Mouse (Mus musculus) ES-Bruce4 (cell line): ENCODE data around the gene Limd1.

Experiments used
- CTCF ChIP-seq: IDR thresholded peaks from one replicate; pipeline ENCODE4 v1.8.1; 2011; ENCODE audit warnings: low read depth, low read length
- POLR2A ChIP-seq: IDR thresholded peaks from one replicate; pipeline ENCODE4 v1.8.1; 2011; ENCODE audit warnings: low read length; ENCODE audit not compliant: insufficient read depth

DNA sequence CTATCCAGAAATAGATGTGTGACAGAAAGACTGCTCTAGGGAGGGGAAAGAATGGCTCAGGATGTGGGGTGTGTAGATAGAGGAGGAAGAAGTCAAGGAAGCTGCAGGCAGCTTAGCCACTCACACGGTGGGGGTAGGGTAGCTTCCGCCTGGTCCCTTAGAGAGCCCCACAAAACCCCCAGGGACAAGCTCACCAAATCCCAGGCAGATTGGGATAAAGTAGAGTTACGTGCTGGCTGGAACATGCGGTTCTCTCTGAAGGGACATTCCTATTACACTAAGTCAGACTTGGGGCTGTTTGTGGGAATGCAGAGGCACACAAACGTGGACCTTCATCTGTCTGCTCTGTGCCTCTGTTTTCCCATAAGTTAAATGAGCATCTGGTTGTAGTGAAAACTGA lies 12.4 kb downstream of the Limd1 start:
- no peak for TF ChIP-seq POLR2A
- no peak for TF ChIP-seq CTCF
